Mouse (Mus musculus): ENCODE measurements around the gene Gm42372. TPM values are rescaled to one million over a fixed set of nuclear protein-coding genes. Genes with fewer than 3 reads are reported as not detected.

The Gm42372 gene
- 1.5 and 2.0 TPM in 2 replicates for polyA plus RNA-seq (2016; fragmentation: Nextera tagmentation; extraction: Ambion mirVana)

DNA sequence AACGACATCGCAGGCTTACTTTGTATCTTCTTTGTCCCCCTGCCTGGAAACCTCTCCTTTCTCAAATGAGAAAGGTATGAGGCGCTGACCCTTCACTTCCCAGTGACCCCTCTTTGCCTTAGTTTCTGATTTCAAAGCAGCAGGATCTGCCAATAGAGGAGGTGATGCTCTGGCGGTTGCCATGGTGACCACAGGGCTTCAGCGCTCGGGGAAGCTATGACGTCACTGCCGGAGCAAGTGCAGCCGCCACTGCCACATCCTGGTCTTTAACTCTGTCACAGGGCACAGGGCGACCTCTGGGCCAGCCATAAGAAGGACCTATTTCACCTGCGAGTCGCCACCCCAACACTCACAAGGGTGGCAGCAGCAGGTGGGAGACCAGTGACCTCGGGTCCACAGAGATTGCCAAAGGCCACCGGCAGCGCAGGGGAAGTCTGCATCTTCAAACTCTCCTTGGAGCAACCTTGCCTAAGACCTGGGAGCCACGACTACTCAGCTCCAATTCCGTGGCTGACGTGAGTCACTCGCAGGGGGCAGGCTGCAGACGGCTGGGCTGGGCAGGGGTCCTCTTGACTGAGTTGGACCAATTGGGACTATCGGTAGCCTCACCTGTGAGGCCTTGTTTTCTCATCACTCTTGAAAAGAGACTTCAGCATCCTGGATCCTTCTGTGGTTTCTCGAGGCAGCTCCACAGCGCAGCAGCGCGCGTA lies at the start of gene Gm42372:
Gene Gm42372, plus strand, starts transcription at position 228 of the 710 bp plus-strand sequence.
- no peaks in the 10 kb centered on the region for H3K27me3 ChIP-seq (replicated peaks)
- WGBS: 19% methylated on average over 26 of the region's 26 CpGs
- H3K27ac ChIP-seq: no peak within 1 kb of the TSS
- peak within 1 kb of the TSS; percentile 75 for H3K4me2 ChIP-seq (replicated peaks)
- peak within 1 kb of the TSS; percentile 38; the same call in 1 of the 2 replicates for H3K9ac ChIP-seq
- no peaks in the 10 kb centered on the region for H3K9me3 ChIP-seq
- H3K4me3 ChIP-seq: peak within 1 kb of the TSS; percentile 31
- peak; percentile 85 for ATAC-seq (ENCODE audit: low FRiP score, low read depth)
- peaks cover 34% of the 10 kb centered on the region for H3K4me1 ChIP-seq
- H3K36me3 ChIP-seq: no peaks in the 10 kb centered on the region

DNA sequence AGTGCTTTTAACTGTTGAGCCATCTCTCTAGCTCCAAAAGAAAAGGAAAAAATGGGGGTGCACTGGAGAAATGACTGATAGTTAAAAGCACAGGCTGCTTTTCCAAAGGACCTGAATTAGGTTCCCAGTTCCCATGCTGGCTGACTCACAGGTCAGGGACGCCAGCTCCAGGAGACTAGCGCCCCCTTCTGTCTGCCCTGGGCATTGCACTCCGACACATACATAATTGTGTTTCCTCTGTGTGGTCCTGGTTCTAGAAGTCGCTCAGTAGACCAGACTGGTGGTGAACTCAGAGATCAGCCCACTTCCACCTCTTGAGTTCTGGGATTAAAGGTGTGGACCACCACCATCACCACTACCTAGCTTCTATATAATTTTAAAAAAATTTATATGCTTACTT lies 45.6 kb upstream of the Gm42372 start:
- H3K4me1 ChIP-seq: peaks cover 10% of the 10 kb centered on the region
- H3K9ac ChIP-seq: no peak overlapping the region
- H3K4me3 ChIP-seq: no peak overlapping the region
- no peak for ATAC-seq (ENCODE audit: low FRiP score, low read depth)
- no peaks in the 10 kb centered on the region for H3K36me3 ChIP-seq
- H3K4me2 ChIP-seq (replicated peaks): no peak overlapping the region
- H3K27ac ChIP-seq: no peak overlapping the region
- H3K9me3 ChIP-seq: no peaks in the 10 kb centered on the region
- no peaks in the 10 kb centered on the region for H3K27me3 ChIP-seq (replicated peaks)
- WGBS: 47% methylated on average over 4 of the region's 4 CpGs

DNA sequence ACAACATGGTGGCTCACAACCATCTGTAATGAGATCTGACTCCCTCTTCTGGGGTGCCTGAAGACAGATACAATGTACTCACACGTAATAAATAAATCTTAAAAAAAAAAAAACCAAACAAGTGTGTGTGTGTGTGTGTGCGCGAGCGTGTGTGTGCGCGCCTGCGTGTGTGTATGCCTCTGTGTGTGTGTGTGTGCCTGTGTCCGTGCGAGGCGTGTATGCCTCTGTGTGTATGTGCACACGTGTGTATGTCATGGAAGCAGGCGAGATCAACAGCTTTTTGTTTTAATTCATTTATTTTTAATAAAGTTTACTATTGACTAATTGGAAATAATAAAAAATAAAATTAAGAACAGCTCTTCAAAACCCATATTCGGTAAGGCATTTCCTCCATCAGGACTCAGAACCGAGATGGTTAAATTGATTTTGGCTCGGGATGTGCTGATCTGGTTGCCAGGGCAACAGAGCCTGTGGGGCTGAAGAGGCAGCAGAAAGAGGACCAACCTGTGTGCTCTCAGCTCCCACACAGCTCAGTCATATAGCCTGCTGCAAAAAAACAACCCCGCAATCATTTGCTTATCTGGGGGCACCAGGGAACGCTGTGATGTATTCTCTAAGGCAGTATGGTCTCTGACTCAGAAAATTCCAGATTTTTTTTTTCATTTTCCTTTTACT lies 44.6 kb upstream of the Gm42372 start:
- ATAC-seq (ENCODE audit: low FRiP score, low read depth): peak; percentile 45; the same call in 1 of the 2 replicates

DNA sequence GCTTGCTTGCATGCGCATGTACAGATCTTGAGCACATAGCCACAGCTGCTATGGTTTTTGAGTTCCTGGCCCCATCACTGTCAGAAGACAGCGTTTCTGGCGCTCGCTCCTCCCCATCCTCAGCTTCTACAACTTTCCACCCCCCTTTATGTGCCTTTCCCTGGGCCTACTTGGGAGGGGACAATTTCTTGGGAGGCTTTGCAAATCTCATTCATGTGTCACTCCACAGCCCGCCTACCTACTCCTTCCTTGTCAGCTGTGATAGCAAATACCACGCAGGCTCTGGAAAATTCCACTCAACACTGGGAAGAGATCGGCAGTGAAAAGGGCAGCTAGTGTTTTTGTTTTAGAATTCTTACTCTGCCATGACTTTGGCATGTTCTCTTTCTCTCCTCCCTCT lies 42.6 kb upstream of the Gm42372 start:
- ATAC-seq (ENCODE audit: low FRiP score, low read depth): no peak
- WGBS: 68% methylated on average over 7 of the region's 7 CpGs
- H3K4me3 ChIP-seq: no peak overlapping the region
- H3K27ac ChIP-seq: no peak overlapping the region
- peaks cover 3% of the 10 kb centered on the region for H3K27me3 ChIP-seq (replicated peaks)
- no peak overlapping the region for H3K4me2 ChIP-seq (replicated peaks)
- H3K4me1 ChIP-seq: peaks cover 20% of the 10 kb centered on the region
- H3K9ac ChIP-seq: no peak overlapping the region
- no peaks in the 10 kb centered on the region for H3K9me3 ChIP-seq
- H3K36me3 ChIP-seq: no peaks in the 10 kb centered on the region

More for the DNA sequence above, 44.6 kb upstream of the Gm42372 start:
- 73% methylated on average over 17 of the region's 17 CpGs for WGBS
- no peak overlapping the region for H3K4me3 ChIP-seq
- H3K4me2 ChIP-seq (replicated peaks): peak overlapping the region; percentile 14; the same call in 1 of the 2 replicates
- no peak overlapping the region for H3K9ac ChIP-seq
- H3K4me1 ChIP-seq: peaks cover 10% of the 10 kb centered on the region
- H3K36me3 ChIP-seq: no peaks in the 10 kb centered on the region
- no peaks in the 10 kb centered on the region for H3K9me3 ChIP-seq
- no peaks in the 10 kb centered on the region for H3K27me3 ChIP-seq (replicated peaks)
- no peak overlapping the region for H3K27ac ChIP-seq

DNA sequence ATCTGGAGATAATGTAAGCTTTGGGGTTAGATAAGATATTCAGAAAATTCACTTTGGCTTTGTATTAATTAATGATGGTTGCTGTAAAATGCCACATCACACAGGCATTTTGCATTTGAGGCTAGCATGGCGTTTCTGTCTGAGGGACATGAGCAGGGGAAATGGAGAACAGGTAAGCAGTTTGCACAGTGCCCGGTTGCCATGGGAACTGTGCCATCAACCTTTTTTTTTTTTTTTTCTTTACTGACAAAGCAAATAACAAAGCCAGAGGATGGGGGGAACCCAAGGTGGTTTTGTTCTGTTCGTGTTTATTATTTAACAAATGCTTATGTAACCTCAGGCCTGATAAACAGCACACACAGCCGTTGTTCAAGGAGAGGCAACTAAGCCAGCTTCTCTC lies 40.0 kb upstream of the Gm42372 start:
- Histone ChIP-seq H3K4me1 (peaks cover 41% of the 10 kb centered on the region), H3K9me3 (no peaks in the 10 kb centered on the region), H3K4me2 (replicated peaks) (no peak overlapping the region), H3K9ac (no peak overlapping the region), H3K27ac (no peak overlapping the region), H3K36me3 (no peaks in the 10 kb centered on the region), H3K4me3 (no peak overlapping the region), H3K27me3 (replicated peaks) (peaks cover 29% of the 10 kb centered on the region)
- WGBS: 56% methylated on average over 4 of the region's 4 CpGs
- ATAC-seq (ENCODE audit: low FRiP score, low read depth): no peak

DNA sequence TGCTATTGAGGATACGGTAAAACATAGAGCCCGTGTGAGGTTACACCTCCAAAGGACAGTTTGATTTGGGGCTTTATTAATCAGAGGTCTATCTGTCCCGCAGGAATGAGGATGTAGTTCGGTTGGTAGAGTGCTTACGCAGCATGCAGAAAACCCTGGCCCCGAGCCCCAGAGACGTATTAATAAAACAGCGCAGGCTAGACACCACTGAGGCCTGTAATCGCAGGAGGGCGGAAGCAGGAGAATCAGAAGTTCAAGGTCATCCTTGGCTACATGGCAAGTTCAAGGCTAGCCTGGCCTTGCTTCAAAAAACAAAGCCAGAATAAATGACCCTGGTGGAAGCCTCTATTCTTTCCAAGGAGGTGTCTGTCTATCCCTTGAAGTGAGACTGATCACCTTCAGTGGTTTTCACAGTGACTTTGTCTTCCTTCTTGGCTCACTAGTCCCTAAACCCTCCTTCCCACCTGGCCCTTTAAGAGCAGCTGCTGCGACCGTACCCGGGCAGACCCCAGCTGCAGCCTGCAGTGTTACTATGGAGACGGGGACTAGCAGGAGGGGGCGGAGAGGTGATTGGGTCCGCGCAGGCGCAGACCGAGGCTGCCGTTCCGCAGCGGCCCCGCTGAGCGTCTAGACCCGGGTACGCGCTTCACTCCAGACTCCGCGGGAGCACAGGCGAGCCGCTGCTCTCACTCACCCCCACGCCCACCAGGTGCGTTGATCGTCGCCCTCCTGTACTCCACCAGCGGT lies 38.7 kb upstream of the Gm42372 start, which contains the start of gene Pnmal2:
Gene Pnmal2, plus strand, starts transcription at position 622 of the 747 bp plus-strand sequence.
- 13% methylated on average over 36 of the region's 36 CpGs for WGBS
- peaks cover 46% of the 10 kb centered on the region for H3K4me1 ChIP-seq

DNA sequence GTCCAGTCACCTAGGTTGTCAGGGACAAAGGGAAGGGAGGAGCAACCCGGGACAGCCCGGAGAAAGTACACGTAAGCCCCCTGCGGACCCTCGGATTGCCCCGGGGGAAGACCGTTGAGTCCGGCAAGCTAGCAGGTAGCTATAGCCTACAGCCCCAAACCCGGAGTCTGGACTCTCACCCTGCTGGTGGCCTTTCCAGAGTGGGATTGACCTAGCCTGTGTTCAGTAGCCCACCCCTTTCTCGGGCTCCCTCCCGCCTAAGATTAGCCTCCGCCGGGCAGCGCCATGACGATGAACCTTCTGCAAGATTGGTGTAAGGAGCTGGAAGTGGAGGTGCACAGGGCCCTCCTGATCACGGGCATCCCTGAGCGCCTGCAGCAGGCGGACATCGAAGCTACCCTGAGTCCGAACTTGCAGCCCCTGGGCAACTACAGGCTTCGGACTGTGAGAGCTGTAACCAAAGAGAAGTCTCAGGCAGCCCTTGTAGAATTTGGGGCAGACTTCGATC lies 38.0 kb upstream of the Gm42372 start:
- Histone ChIP-seq H3K4me1 (peaks cover 52% of the 10 kb centered on the region), H3K9ac (peak overlapping the region; percentile 76), H3K27me3 (replicated peaks) (peaks cover 48% of the 10 kb centered on the region), H3K4me2 (replicated peaks) (peak overlapping the region; percentile 64), H3K4me3 (peak overlapping the region; percentile 69), H3K36me3 (no peaks in the 10 kb centered on the region), H3K9me3 (no peaks in the 10 kb centered on the region), H3K27ac (peak overlapping the region; percentile 11; the same call in 1 of the 2 replicates)
- no peak; the same call in 1 of the 2 replicates for ATAC-seq (ENCODE audit: low FRiP score, low read depth)
- 2% methylated on average over 22 of the region's 22 CpGs for WGBS

More for the DNA sequence above, 38.7 kb upstream of the Gm42372 start, which contains the start of gene Pnmal2:
- Histone ChIP-seq H3K4me2 (replicated peaks) (peak within 1 kb of the TSS; percentile 64), H3K36me3 (no peaks in the 10 kb centered on the region), H3K27ac (peak within 1 kb of the TSS; percentile 11; the same call in 1 of the 2 replicates), H3K9me3 (no peaks in the 10 kb centered on the region), H3K9ac (peak within 1 kb of the TSS; percentile 76), H3K4me3 (peak within 1 kb of the TSS; percentile 69), H3K27me3 (replicated peaks) (peaks cover 42% of the 10 kb centered on the region)
- ATAC-seq (ENCODE audit: low FRiP score, low read depth): peak; percentile 90

DNA sequence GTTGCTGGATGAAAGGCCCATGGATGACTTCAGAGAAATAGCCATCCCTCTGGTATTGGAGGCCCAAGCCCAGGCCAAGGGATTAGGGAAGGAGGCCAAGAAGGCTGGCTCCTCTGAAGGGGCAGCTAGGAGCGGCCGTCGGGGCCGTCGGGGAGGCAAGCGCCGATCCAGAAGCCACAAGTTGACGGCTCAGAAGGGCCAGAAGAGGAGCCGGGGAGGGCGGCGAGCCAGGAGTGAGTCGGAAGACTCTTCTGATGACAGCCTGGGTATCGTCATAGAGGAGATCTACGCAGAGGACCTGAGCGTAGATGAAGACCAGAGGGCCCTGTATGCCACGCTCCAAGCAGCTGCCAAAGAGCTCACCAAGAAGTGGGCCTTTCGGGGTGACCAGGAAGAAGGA lies 37.5 kb upstream of the Gm42372 start:
- no peak overlapping the region for H3K27ac ChIP-seq
- no peaks in the 10 kb centered on the region for H3K9me3 ChIP-seq
- peak overlapping the region; percentile 76 for H3K9ac ChIP-seq
- H3K36me3 ChIP-seq: no peaks in the 10 kb centered on the region
- ATAC-seq (ENCODE audit: low FRiP score, low read depth): no peak
- peaks cover 53% of the 10 kb centered on the region for H3K4me1 ChIP-seq
- peaks cover 49% of the 10 kb centered on the region for H3K27me3 ChIP-seq (replicated peaks)
- H3K4me2 ChIP-seq (replicated peaks): peak overlapping the region; percentile 64
- H3K4me3 ChIP-seq: peak overlapping the region; percentile 69
- 10% methylated on average over 17 of the region's 17 CpGs for WGBS

DNA sequence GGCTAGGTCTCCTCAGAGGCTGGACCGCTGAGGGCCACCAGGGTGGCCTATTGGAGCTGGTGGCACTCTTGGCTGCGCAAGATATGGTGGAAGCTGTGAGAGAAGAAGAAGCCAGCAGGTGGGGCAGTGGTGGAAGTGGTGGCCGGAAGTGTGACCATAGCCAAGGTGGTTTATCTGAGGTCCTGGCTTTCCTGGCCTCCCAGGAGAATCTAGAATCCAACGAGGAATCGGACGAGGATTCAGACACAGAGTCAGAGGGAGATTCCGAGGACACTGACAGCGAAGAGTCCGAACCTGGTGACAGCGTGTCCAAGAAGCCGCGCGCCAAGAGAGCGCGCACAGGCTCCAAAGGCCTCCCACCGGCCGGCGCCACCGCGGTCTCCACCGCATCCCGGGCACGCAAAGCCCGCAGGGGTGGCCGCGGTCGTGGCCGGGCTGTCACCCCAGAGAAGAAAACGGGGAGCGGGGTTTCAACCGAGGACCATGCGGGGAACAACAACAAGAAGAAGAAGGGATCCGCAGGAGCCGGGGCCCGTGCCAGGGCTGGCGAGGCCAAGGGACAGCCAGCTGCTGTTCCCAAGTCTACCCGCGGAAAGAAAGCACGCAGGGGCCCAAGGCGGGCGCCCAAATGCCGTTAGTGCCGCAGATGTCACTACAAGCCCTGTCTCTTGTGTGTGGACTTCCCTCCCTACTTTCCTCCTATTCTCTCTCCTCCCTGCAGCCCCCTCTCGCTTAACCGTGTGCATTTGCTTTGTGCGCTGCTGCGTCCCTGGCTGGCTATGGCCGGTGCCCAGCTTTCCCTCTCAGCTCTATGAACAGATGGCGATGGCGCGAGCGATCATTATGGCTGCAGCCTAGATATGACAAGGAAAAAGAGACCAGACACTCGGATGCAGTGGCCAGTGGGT lies 36.2 kb upstream of the Gm42372 start:
- H3K27me3 ChIP-seq (replicated peaks): peaks cover 49% of the 10 kb centered on the region
- H3K27ac ChIP-seq: no peak overlapping the region; the same call in 1 of the 2 replicates
- no peaks in the 10 kb centered on the region for H3K9me3 ChIP-seq
- H3K9ac ChIP-seq: peak overlapping the region; percentile 68
- peak overlapping the region; percentile 64 for H3K4me2 ChIP-seq (replicated peaks)
- peak overlapping the region; percentile 69 for H3K4me3 ChIP-seq
- ATAC-seq (ENCODE audit: low FRiP score, low read depth): no peak
- peaks cover 52% of the 10 kb centered on the region for H3K4me1 ChIP-seq
- 1% methylated on average over 53 of the region's 53 CpGs for WGBS
- H3K36me3 ChIP-seq: no peaks in the 10 kb centered on the region

DNA sequence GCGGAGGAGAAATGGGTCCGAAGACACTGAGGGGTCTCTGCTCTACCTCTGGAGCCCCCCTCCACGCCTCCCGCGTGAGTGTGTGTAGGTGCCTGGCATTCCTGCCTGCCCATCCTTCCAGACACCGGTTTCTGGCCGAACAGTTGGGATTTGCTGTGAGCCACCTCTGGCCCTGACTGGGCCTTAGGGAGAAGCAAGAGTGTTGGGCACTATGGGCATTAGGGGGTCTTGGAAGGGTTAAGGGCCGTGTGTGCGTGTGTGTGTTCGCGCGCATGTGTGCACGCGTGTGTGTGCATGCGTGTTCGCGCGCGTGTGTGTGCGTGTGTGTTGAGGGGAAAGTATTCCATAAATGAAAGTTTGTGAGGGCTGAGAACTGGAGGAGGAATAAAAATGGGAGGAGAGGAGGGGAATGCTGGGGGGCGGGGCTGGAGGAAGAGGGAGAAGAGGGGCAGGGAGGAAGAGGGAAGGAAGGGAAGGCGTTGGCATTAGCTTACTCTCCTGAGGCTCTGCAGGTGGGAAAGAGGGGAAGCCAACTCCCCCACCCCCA lies 35.5 kb upstream of the Gm42372 start:
- Histone ChIP-seq H3K9me3 (no peaks in the 10 kb centered on the region), H3K36me3 (no peaks in the 10 kb centered on the region), H3K27me3 (replicated peaks) (peaks cover 49% of the 10 kb centered on the region), H3K4me3 (peak overlapping the region; percentile 69), H3K4me1 (peaks cover 52% of the 10 kb centered on the region), H3K4me2 (replicated peaks) (peak overlapping the region; percentile 64), H3K27ac (no peak overlapping the region), H3K9ac (peak overlapping the region; percentile 68)
- WGBS: 15% methylated on average over 22 of the region's 22 CpGs
- ATAC-seq (ENCODE audit: low FRiP score, low read depth): no peak

DNA sequence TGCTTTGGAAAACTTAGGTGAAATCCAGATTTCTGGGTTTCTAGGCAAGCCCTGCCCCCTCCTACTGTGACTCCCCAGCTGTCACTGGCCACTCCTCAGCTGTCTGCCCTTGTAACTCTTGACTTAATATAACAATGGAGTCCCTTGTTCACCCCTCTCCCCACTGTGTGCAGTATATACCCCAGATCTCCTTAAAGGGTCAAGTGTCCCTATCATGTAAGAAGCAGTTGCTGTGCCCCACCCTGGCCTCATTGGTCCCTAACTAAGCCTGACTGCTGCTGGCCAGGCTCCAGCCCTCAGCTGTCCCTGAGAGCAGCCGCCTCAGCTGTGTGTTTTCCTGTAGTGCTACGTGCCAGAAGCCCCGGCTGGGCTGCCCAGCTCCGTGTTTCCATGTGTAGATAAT lies 34.9 kb upstream of the Gm42372 start:
- Histone ChIP-seq H3K4me1 (peaks cover 52% of the 10 kb centered on the region), H3K4me2 (replicated peaks) (peak overlapping the region; percentile 64), H3K9ac (peak overlapping the region; percentile 68), H3K9me3 (no peaks in the 10 kb centered on the region), H3K36me3 (no peaks in the 10 kb centered on the region), H3K27me3 (replicated peaks) (peaks cover 49% of the 10 kb centered on the region), H3K27ac (no peak overlapping the region), H3K4me3 (peak overlapping the region; percentile 69)
- no peak for ATAC-seq (ENCODE audit: low FRiP score, low read depth)
- WGBS: 9% methylated on average over 4 of the region's 4 CpGs

Measured in neural tube, embryonic 12.5 days (tissue).